Mouse (Mus musculus) mammary gland, adult 2 months (tissue): ENCODE measurements around the gene Zbtb7a. TPM values are rescaled to one million over a fixed set of nuclear protein-coding genes. Genes with fewer than 3 reads are reported as not detected.

Experiments
- polyA plus RNA-seq: library from polyadenylated mRNA; depleted of rRNA; stranded (reverse); fragments of >200 nt; gene quantifications from 2 replicates; pipeline ENCODE4 v1.2.3, GENCODE M21; 2012; ENCODE audit warnings: low replicate concordance; rRNA removed

Zbtb7a gene
- 45.5 and 121 TPM in 2 replicates for polyA plus RNA-seq

DNA sequence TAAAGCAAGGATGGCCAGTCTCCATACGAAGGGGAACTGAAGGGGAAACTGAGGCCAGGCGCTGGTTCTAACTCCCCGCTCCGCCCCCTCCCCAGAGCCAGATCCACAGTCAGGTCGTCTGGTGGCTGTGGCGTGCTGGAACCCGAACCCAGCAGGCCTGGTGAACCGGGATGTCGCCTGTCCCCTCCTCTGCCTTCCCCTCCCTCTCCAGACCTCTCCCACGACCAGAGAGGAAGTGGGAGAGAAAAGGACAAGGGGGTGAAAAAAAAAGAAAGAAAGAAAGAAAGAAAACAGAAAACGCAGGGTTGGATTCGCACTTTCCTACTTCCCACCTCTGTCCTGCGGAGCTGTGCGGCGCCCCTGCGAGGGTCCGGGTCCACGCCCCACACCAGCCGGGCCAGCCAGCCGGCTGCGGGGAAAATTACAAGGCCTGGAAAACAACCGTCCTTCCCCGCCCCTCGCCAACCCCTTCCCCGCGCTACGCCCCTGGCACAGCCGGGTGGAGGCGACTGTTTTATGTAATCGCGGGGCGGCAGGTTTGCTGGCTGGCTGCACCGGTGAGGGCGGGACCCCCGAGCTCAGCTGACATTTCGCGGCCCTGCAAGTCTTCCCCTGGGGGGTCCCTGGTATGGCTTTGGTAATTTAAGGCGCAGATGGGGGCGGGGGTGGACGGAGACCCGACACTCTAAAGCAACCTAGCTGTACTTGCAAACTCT is at the start of gene Zbtb7a:
Gene Zbtb7a (plus strand): TSS at position 255 of the 716 bp plus-strand sequence.

DNA sequence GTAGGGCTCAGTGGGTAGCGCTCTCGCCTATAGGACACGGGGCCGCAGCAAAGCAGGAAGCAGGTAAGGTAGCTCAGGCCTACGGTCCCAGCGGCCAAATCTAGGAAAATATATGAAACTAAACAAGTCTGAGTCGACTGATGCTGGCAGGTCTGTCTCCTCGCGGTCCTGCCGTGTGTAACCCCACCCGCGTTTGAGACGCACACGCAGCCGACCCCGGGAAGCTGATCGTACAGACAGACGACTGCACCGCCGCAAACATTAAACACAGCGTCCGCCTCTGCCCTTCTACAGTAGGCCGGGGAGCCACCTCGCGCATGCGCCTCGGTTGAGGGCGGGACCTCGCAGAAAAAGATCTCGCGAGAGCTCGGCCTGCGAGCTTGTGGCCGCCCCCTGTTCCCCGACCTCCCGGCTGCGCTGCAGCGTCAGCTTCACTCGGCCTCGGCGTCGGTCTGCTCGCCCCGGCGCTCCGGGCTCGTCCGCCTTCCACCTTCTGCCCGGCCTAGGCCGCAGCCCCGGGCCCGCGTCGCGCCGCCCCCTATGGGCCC is 29.4 kb upstream of the Zbtb7a start, which contains the start of gene Map2k2:
Gene Map2k2 (plus strand): TSS at position 351 of the 548 bp plus-strand sequence.

DNA sequence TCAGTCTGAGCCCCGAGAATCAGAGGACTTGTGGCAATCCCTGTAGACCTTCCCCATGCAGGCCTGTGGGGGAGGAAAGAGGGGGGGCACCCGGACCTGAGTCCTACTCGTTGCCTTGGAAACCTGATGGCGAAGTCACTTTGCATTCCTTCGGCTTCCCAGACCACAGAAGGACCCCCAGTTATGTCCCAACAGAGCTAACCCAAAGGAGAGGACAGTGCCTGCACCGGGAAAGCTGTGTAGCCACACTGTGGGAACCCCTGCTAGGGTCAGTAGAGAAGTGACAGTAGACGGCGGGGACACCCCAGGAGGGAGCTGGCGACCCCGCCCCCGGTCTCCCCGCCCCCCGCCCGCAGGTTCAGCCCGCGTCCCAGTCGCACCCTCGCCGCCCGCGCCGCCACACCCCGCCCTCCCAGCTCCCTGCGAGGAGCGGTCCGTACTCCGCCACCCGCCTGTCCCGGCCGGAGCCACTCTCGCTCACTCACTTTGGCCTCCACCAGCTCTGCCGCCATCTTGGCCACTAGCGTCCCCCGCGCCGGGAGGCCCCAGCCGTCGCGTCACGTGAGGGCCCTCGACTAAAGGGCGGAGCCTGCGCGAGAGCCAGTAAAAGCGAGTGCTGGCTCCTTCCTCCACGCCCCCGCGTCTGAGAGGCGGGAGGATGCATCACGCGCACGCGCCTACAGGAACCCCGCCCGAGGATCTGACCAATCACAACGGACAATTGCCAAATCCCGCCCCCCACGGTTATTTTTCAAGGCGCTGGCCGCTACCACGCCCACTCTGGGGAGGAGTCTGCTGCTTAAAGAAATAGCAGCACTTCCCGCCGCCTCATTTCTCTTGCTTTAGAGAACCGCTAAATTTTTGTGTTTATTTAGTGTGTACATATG is 32.4 kb downstream of the Zbtb7a start, which contains the start of gene Pias4:
Gene Pias4 (minus strand): TSS at position 724 of the 887 bp plus-strand sequence.

DNA sequence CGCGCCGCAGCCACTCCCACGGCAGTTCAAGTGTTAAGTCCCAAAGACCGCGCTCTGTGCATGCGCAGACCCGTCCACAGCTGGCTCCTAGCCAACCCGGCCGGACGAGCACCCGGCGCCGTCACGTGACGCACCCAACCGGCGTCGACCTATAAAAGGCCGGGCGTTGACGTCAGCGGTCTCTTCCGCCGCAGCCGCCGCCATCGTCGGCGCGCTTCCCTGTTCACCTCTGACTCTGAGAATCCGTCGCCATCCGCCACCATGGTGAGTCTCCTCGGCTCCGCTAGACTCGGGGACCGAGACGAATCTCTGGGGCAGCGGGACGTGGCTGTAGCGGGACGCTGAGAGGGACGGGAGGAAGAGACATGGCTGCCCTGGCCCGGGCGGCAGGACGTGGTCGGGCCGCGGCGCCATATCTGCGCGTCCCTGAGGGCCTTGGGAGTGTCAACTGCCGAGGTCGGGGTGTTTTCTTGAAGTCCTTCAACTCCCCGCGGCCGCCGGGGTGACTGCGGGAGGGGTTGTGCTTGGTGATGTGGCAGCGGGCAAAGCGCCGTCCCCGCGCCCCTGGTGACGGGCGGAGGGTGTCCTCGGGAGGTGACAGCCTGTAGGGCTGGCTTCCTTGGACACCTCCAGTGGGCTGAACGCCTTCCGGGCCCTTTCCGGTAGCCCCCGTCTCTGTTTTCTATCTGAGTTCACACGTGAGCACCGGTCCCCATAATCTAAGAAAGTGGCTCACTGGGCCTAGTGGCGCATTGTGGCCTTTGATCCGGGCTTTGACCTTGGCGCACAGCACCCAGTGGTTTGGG is 41.6 kb downstream of the Zbtb7a start, which contains the start of gene Eef2:
Gene Eef2 (plus strand): TSS at position 166 of the 806 bp plus-strand sequence.

DNA sequence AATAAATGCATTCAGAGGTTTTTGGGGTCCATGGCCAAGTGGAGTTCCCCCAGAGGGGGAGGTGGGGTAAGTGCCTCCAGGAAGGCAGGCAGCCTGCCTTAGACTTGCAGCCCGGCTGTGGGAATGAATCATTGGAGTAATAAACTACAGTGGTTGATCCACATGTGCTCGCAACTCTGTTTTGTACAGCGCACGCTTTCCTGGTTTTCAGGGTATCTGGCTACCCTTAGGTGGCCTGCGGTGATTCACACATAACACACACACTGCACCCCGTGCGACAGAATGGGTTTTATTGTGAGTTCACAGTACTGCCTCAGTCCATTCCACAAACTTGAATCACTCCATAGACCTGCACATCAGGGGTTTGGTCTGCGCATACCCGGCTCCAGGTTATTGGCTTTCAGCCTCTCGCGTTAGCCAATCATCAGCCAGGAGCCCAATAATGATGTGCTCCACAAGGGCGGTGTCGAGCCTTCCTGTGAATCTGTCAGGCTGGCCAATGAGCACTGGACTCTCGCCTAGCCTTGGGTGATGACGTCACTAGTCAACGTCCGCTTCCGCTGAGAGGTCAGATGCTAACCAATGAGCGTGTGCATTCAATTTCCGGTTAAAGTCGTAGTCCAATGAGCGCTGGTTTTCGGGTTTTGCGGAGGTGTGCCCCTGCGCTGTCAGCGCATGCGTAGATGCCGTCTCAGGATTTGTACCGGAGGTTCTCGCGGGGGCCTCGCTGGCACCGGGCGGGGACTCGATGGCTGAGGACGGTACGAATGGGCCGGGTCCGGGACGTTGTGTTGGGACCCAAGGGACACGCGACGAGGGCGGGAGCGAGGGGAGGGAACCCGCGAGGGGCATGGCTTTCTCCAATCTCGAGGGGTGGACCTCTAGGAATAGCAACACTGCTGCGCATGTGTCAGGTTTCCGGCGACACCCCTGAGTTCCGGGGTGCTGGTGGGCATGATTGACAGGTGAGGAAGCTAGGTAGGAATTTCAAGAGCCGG is 47.6 kb downstream of the Zbtb7a start, which contains the start of gene Dapk3:
Gene Dapk3 (plus strand): TSS at position 670 of the 998 bp plus-strand sequence.

DNA sequence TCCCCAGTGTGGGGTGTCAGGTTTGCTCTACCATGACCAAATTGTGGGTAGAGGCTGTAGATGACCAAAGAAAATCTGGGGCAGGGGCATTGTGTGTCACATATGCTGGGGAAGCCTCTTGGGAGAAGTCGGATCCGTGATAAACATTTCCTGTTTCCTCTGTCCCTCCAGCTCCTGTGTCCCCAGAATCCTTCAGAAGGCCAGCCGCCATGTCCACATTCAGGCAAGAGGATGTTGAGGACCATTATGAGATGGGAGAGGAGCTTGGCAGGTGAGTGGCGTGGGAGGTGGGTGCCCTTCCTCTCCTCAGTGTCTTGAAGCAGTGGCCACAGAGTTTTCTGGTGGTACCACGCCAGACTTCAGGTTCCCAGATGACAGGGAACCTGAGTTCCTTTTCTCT is 48.8 kb downstream of the Zbtb7a start, which contains the start of gene 4930442H23Rik:
Gene 4930442H23Rik (minus strand): TSS at position 45 of the 400 bp plus-strand sequence.

DNA sequence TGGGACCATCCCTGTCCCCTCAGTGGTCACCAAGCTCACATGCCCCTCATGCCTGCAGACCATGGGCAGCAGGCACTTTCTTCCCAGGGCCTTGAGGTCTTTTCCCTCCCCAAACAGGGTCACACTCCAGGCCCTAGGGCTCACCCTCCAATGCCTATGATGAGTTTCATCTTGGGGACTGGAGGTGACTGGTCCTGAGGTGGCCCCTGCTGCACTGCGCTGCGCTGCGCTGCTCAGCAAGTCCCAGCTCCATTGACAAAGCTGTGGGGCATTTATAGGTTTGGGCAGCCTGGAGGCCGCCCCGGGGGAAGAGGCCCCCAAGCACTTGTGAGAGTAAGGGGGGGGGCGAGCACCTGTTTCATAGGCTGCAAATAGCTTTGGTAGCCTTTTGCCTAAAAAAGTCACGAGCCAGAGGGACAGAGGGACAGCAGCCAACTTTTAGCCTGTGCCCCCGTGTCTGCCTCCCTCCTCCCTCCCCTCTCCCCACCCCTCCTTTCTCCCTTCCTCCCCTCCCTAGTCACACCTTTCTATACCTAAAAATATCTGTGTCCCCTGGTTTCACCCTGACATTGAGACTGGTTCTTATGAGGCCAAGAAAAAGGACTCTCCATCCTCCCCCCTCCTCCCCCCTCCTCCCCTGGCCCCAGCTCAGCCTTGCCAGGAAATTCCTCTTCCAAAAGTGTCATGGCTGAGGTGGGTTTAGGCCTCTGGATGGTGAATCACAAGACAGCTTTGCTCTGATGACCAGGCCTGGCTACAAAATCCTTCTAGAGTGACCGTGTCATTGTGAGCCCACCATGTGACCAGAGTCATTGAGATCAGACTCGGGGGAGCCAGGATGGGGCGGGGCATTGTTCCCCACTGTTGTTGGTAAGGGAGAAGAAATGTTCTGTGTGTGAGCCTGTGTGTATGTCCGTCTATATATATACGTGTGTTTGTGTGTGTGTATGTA is 67.1 kb downstream of the Zbtb7a start, which contains the start of gene Nmrk2:
Gene Nmrk2 (minus strand): TSS at position 245 of the 952 bp plus-strand sequence.

Other genes with a start within 250 kb of the Zbtb7a start
- 202 and 257 TPM in 2 replicates for gene Timm13, start 234.3 kb upstream of the Zbtb7a start, polyA plus RNA-seq
- 11.2 and 14.6 TPM in 2 replicates for gene Lmnb2, start 217.0 kb upstream of the Zbtb7a start, polyA plus RNA-seq
- 31.8 and 52.6 TPM in 2 replicates for gene Gadd45b, start 205.1 kb upstream of the Zbtb7a start, polyA plus RNA-seq
- 6.4 and 7.3 TPM in 2 replicates for gene Gng7, start 120.3 kb upstream of the Zbtb7a start, polyA plus RNA-seq
- 0.09 and 0.27 TPM in 2 replicates for gene Diras1, start 109.6 kb upstream of the Zbtb7a start, polyA plus RNA-seq
- 36.6 and 42.0 TPM in 2 replicates for gene Slc39a3, start 97.8 kb upstream of the Zbtb7a start, polyA plus RNA-seq
- 313 and 371 TPM in 2 replicates for gene Sgta, start 75.0 kb upstream of the Zbtb7a start, polyA plus RNA-seq
- gene Thop1, start 65.2 kb upstream of the Zbtb7a start, polyA plus RNA-seq: 30.9 and 38.7 TPM in 2 replicates
- gene Creb3l3, start 36.3 kb upstream of the Zbtb7a start, polyA plus RNA-seq: 2.5 TPM in 2 replicates
- gene Map2k2, start 29.3 kb upstream of the Zbtb7a start, polyA plus RNA-seq: 152 and 291 TPM in 2 replicates
- gene Pias4, start 32.7 kb downstream of the Zbtb7a start, polyA plus RNA-seq: 36.6 and 47.6 TPM in 2 replicates
- 1,357 and 1,920 TPM in 2 replicates for gene Eef2, start 41.4 kb downstream of the Zbtb7a start, polyA plus RNA-seq
- 41.3 and 86.2 TPM in 2 replicates for gene Dapk3, start 47.8 kb downstream of the Zbtb7a start, polyA plus RNA-seq
- gene 4930442H23Rik, start 48.6 kb downstream of the Zbtb7a start, polyA plus RNA-seq: not detected in 2 replicates
- 3.4 TPM in 1 of 2 replicates, not detected in the other for gene Nmrk2, start 66.8 kb downstream of the Zbtb7a start, polyA plus RNA-seq
- 0.98 and 1.3 TPM in 2 replicates for gene Atcay, start 95.6 kb downstream of the Zbtb7a start, polyA plus RNA-seq
- gene Zfr2, start 97.9 kb downstream of the Zbtb7a start, polyA plus RNA-seq: 12.8 and 21.1 TPM in 2 replicates
- gene Matk, start 117.7 kb downstream of the Zbtb7a start, polyA plus RNA-seq: 6.9 and 12.2 TPM in 2 replicates
- 46.1 and 120 TPM in 2 replicates for gene Mrpl54, start 131.7 kb downstream of the Zbtb7a start, polyA plus RNA-seq
- gene Apba3, start 131.7 kb downstream of the Zbtb7a start, polyA plus RNA-seq: 145 and 166 TPM in 2 replicates
- gene Tjp3, start 156.4 kb downstream of the Zbtb7a start, polyA plus RNA-seq: 12.5 and 27.1 TPM in 2 replicates
- gene Pip5k1c, start 157.7 kb downstream of the Zbtb7a start, polyA plus RNA-seq: 84.9 and 118 TPM in 2 replicates
- 19.2 and 33.9 TPM in 2 replicates for gene Cactin, start 185.9 kb downstream of the Zbtb7a start, polyA plus RNA-seq
- gene Tbxa2r, start 193.5 kb downstream of the Zbtb7a start, polyA plus RNA-seq: 14.6 and 42.3 TPM in 2 replicates
- 1.7 and 2.7 TPM in 2 replicates for gene Gipc3, start 208.0 kb downstream of the Zbtb7a start, polyA plus RNA-seq
- 70.7 and 162 TPM in 2 replicates for gene Hmg20b, start 215.3 kb downstream of the Zbtb7a start, polyA plus RNA-seq
- 37.3 and 90.2 TPM in 2 replicates for gene Mfsd12, start 222.3 kb downstream of the Zbtb7a start, polyA plus RNA-seq
- gene 4930404N11Rik, start 230.6 kb downstream of the Zbtb7a start, polyA plus RNA-seq: 2.6 and 5.7 TPM in 2 replicates
- gene Fzr1, start 243.3 kb downstream of the Zbtb7a start, polyA plus RNA-seq: 84.0 and 94.3 TPM in 2 replicates
- 66.9 and 127 TPM in 2 replicates for gene Dohh, start 249.2 kb downstream of the Zbtb7a start, polyA plus RNA-seq
- gene Gm48551, start 249.2 kb downstream of the Zbtb7a start, polyA plus RNA-seq: 3.2 and 4.8 TPM in 2 replicates